Mouse (Mus musculus) brain, adult 2 months (tissue): Measurements from ENCODE around the gene Plcb3.
"Not testable (repeated sequence)": the region's sequence is repeated elsewhere in the genome, so short reads cannot be mapped to it uniquely, and the experiment has no call there.

Source experiments
- DNase-seq: peaks from one replicate; pipeline ENCODE4 v3.0.0; 2011; ENCODE audit warnings: low read depth, low spot score

The Plcb3 gene

GRCm38 (mm10) chr19:6991166-6991565 is 14.9 kb upstream of the Plcb3 start:
- not testable (repeated sequence) for DNase-seq

GRCm38 (mm10) chr19:6990712-6991111 is 14.4 kb upstream of the Plcb3 start:
- no peak for DNase-seq

- no peak for DNase-seq
Measured at GRCm38 (mm10) chr19:6989251-6989650, 13.0 kb upstream of the Plcb3 start.

GRCm38 (mm10) chr19:6987904-6988285 is 11.6 kb upstream of the Plcb3 start:
- peak; percentile 46 for DNase-seq

GRCm38 (mm10) chr19:6987061-6987903 is 11.0 kb upstream of the Plcb3 start, which contains the start of gene Vegfb:
Gene Vegfb, minus strand, starts transcription at chr19:6987651.
- DNase-seq: peak; percentile 67

- no peak for DNase-seq
Measured at GRCm38 (mm10) chr19:6985951-6986708, 9.9 kb upstream of the Plcb3 start.

GRCm38 (mm10) chr19:6985300-6985699 is 9.0 kb upstream of the Plcb3 start:
- no peak for DNase-seq

GRCm38 (mm10) chr19:6983621-6984020 is 7.4 kb upstream of the Plcb3 start:
- DNase-seq: no peak

GRCm38 (mm10) chr19:6981465-6981864 is 5.2 kb upstream of the Plcb3 start:
- DNase-seq: no peak

- peak; percentile 99 for DNase-seq
Measured at GRCm38 (mm10) chr19:6980381-6981093, 4.3 kb upstream of the Plcb3 start, which contains the start of gene Fkbp2. Gene Fkbp2, minus strand, starts transcription at chr19:6980501.

- DNase-seq: peak; percentile 100
Measured at GRCm38 (mm10) chr19:6979486-6980380, 3.5 kb upstream of the Plcb3 start.

GRCm38 (mm10) chr19:6979001-6979479 is 2.8 kb upstream of the Plcb3 start:
- peak; percentile 65 for DNase-seq

GRCm38 (mm10) chr19:6978639-6978974 is 2.3 kb upstream of the Plcb3 start:
- no peak for DNase-seq

- peak; percentile 39 for DNase-seq
Measured at GRCm38 (mm10) chr19:6977759-6978638, 1.7 kb upstream of the Plcb3 start.

- DNase-seq: peak; percentile 71
Measured at GRCm38 (mm10) chr19:6974211-6975205, 1.8 kb downstream of the Plcb3 start, which contains the start of gene Ppp1r14b. Gene Ppp1r14b, plus strand, starts transcription at chr19:6974968.

- DNase-seq: no peak
Measured at GRCm38 (mm10) chr19:6973581-6974190, 2.6 kb downstream of the Plcb3 start.

- DNase-seq: no peak
Measured at GRCm38 (mm10) chr19:6972247-6972917, 3.9 kb downstream of the Plcb3 start.

GRCm38 (mm10) chr19:6971644-6972043 is 4.6 kb downstream of the Plcb3 start:
- DNase-seq: no peak
